Mouse (Mus musculus) small intestine, adult 2 months (tissue): ENCODE measurements around the gene Atp5l. TPM values are rescaled to one million over a fixed set of nuclear protein-coding genes. Genes with fewer than 3 reads are reported as not detected.
A peak's percentile ranks its signal among the peaks of the same experiment; 100 is the strongest.
"Not testable (repeated sequence)": the region's sequence is repeated elsewhere in the genome, so short reads cannot be mapped to it uniquely, and the experiment has no call there.

ENCODE experiments used
- H3K27ac ChIP-seq: fragments of 200-500 bp; 2 replicates; pipeline ENCODE4 v1.5.1; 2012; ENCODE audit warnings: low read depth, low read length, control low read depth, inconsistent platforms; ENCODE audit not compliant: insufficient read depth
- H3K27me3 ChIP-seq: fragments of 200-500 bp; 2 replicates; pipeline ENCODE4 v1.6.1; 2012; ENCODE audit warnings: mild to moderate bottlenecking, moderate library complexity, low read length, inconsistent platforms; ENCODE audit not compliant: control insufficient read depth, insufficient read depth
- H3K36me3 ChIP-seq: fragments of 200-500 bp; 2 replicates; pipeline ENCODE4 v1.6.1; 2012; ENCODE audit warnings: mild to moderate bottlenecking, low read length, control low read depth, inconsistent platforms; ENCODE audit not compliant: control insufficient read depth, insufficient read depth
- H3K4me1 ChIP-seq: fragments of 200-500 bp; 2 replicates; pipeline ENCODE4 v1.6.1; 2012; ENCODE audit warnings: low read length, inconsistent platforms, mixed read lengths; ENCODE audit not compliant: control insufficient read depth, insufficient read depth, insufficient read length
- H3K4me3 ChIP-seq: fragments of 200-500 bp; 2 replicates; pipeline ENCODE4 v1.5.1; 2012; ENCODE audit warnings: low read depth, mild to moderate bottlenecking, control low read depth, inconsistent platforms, low read length, moderate library complexity
- CTCF ChIP-seq: fragments of 200-500 bp; IDR thresholded peaks from 2 replicates; pipeline ENCODE4 v1.5.1; 2012; ENCODE audit warnings: low read depth, mild to moderate bottlenecking, control low read depth, inconsistent platforms, low read length, moderate library complexity, mixed read lengths; ENCODE audit not compliant: insufficient replicate concordance, insufficient read length; ENCODE audit errors: extremely low read depth
- POLR2A ChIP-seq: fragments of 200-500 bp; IDR thresholded peaks from 2 replicates; pipeline ENCODE4 v1.6.1; 2012; ENCODE audit warnings: low read depth, mild to moderate bottlenecking, control low read depth, inconsistent platforms, low read length, moderate library complexity
- WGBS: fragments of 180-500 bp; shearing (Covaris S2); methylation state at CpG from one replicate; pipeline ENCODE4 v1.1.7; 2018; 5-methylcytosine and 5-hydroxymethylcytosine counted together
- polyA plus RNA-seq: library from polyadenylated mRNA; depleted of rRNA; stranded (reverse); fragments of >200 nt; gene quantifications from 2 replicates; pipeline ENCODE4 v1.2.3, GENCODE M21; 2012; rRNA removed

Gene Atp5l
- polyA plus RNA-seq, result 72.7 and 102 TPM in 2 replicates

GRCm38 (mm10) chr9:44920374-44921122, at the start of gene Atp5l:
Gene Atp5l (minus strand): TSS chr9:44920742.
- Histone ChIP-seq H3K27ac (peak within 1 kb of the TSS; percentile 77), H3K36me3 (no peaks in the 10 kb centered on the region; the same call in 1 of the 2 replicates), H3K27me3 (no peaks in the 10 kb centered on the region), H3K4me3 (peak within 1 kb of the TSS; percentile 97), H3K4me1 (no peaks in the 10 kb centered on the region)
- whole genome bisulfite sequencing, result under 1% methylated on average over 48 of the region's 48 CpGs
- peak; percentile 38; the same call in 1 of the 2 replicates for TF ChIP-seq POLR2A
- TF ChIP-seq CTCF, result no peak

- Histone ChIP-seq H3K4me3 (no peak overlapping the region), H3K27me3 (no peaks in the 10 kb centered on the region), H3K36me3 (no peaks in the 10 kb centered on the region), H3K27ac (no peak overlapping the region), H3K4me1 (no peaks in the 10 kb centered on the region; the same call in 1 of the 2 replicates)
- TF ChIP-seq CTCF (peak; percentile 62; the same call in 1 of the 2 replicates), POLR2A (no peak)
- WGBS, result 42% methylated on average over 1 of the region's 1 CpGs
Observed at GRCm38 (mm10) chr9:44969450-44969849, 48.9 kb upstream of the Atp5l start.

GRCm38 (mm10) chr9:44967763-44968162, 47.2 kb upstream of the Atp5l start:
- not testable (repeated sequence) for H3K4me3 ChIP-seq

GRCm38 (mm10) chr9:44966815-44967242, 46.3 kb upstream of the Atp5l start:
- Histone ChIP-seq H3K4me1 (no peaks in the 10 kb centered on the region; the same call in 1 of the 2 replicates), H3K36me3 (peaks cover 6% of the 10 kb centered on the region), H3K27me3 (no peaks in the 10 kb centered on the region), H3K4me3 (no peak overlapping the region), H3K27ac (no peak overlapping the region)
- TF ChIP-seq POLR2A (no peak), CTCF (no peak)
- WGBS, result 23% methylated on average over 3 of the region's 3 CpGs

More at GRCm38 (mm10) chr9:44967763-44968162, 47.2 kb upstream of the Atp5l start:
- not testable (repeated sequence) for H3K27me3 ChIP-seq, H3K4me1 ChIP-seq, H3K36me3 ChIP-seq, H3K27ac ChIP-seq
- WGBS, result 74% methylated on average over 5 of the region's 5 CpGs

GRCm38 (mm10) chr9:44965833-44966466, 45.4 kb upstream of the Atp5l start:
- no peak for TF ChIP-seq POLR2A
- no peak for TF ChIP-seq CTCF
- WGBS, result 12% methylated on average over 10 of the region's 10 CpGs
- H3K27ac ChIP-seq, result peak overlapping the region; percentile 63

GRCm38 (mm10) chr9:44965126-44965832, 44.7 kb upstream of the Atp5l start, which contains the start of gene Ube4a:
Gene Ube4a (minus strand): TSS chr9:44965600.
- WGBS, result under 1% methylated on average over 39 of the region's 39 CpGs
- peak within 1 kb of the TSS; percentile 93 for H3K27ac ChIP-seq
- no peaks in the 10 kb centered on the region; the same call in 1 of the 2 replicates for H3K4me1 ChIP-seq
- no peaks in the 10 kb centered on the region for H3K27me3 ChIP-seq
- TF ChIP-seq CTCF (peak; percentile 6; the same call in 1 of the 2 replicates), POLR2A (peak; percentile 82)
- peak within 1 kb of the TSS; percentile 96 for H3K4me3 ChIP-seq
- peaks cover 18% of the 10 kb centered on the region for H3K36me3 ChIP-seq

More at GRCm38 (mm10) chr9:44965833-44966466, 45.4 kb upstream of the Atp5l start:
- no peaks in the 10 kb centered on the region; the same call in 1 of the 2 replicates for H3K4me1 ChIP-seq
- peak overlapping the region; percentile 50 for H3K4me3 ChIP-seq
- peaks cover 12% of the 10 kb centered on the region for H3K36me3 ChIP-seq
- H3K27me3 ChIP-seq, result no peaks in the 10 kb centered on the region

- H3K27ac ChIP-seq, result no peak overlapping the region
- H3K36me3 ChIP-seq, result peaks cover 69% of the 10 kb centered on the region
Observed at GRCm38 (mm10) chr9:44954432-44954831, 33.9 kb upstream of the Atp5l start.

More at GRCm38 (mm10) chr9:44954432-44954831, 33.9 kb upstream of the Atp5l start:
- 90% methylated on average over 3 of the region's 3 CpGs for WGBS
- TF ChIP-seq POLR2A (no peak), CTCF (no peak)
- Histone ChIP-seq H3K4me3 (no peak overlapping the region), H3K27me3 (no peaks in the 10 kb centered on the region), H3K4me1 (peaks cover 2% of the 10 kb centered on the region; the same call in 1 of the 2 replicates)
